Mouse (Mus musculus): ENCODE measurements around the gene Zfp457. TPM values are rescaled to one million over a fixed set of nuclear protein-coding genes. Genes with fewer than 3 reads are reported as not detected.
A peak's percentile ranks its signal among the peaks of the same experiment; 100 is the strongest.
"Not testable (repeated sequence)": the region's sequence is repeated elsewhere in the genome, so short reads cannot be mapped to it uniquely, and the experiment has no call there.

The Zfp457 gene
- 0.84 and 1.1 TPM in 2 replicates for polyA plus RNA-seq (2015; fragmentation: Nextera tagmentation; extraction: Ambion mirVana)

GRCm38 (mm10) chr13:67305822-67306672 is at the start of gene Zfp457:
TSS of gene Zfp457 (minus strand) at chr13:67306485.
- Histone ChIP-seq H3K4me2 (peak within 1 kb of the TSS; percentile 81), H3K9me3 (no peaks in the 10 kb centered on the region), H3K36me3 (no peaks in the 10 kb centered on the region), H3K27me3 (no peaks in the 10 kb centered on the region), H3K9ac (peak within 1 kb of the TSS; percentile 85), H3K27ac (peak within 1 kb of the TSS; percentile 56; the same call in 1 of the 2 replicates), H3K4me1 (replicated peaks) (peaks cover 8% of the 10 kb centered on the region), H3K4me3 (peak within 1 kb of the TSS; percentile 70)
- 10% methylated on average over 16 of the region's 16 CpGs for WGBS
- peak; percentile 100 for ATAC-seq (ENCODE audit: low FRiP score)

GRCm38 (mm10) chr13:67351854-67352253 is 45.6 kb upstream of the Zfp457 start:
- no peak overlapping the region for H3K4me3 ChIP-seq

GRCm38 (mm10) chr13:67343422-67343821 is 37.1 kb upstream of the Zfp457 start:
- no peak for ATAC-seq (ENCODE audit: low FRiP score)
- Histone ChIP-seq H3K27ac (no peak overlapping the region), H3K9ac (no peak overlapping the region), H3K4me1 (replicated peaks) (no peaks in the 10 kb centered on the region), H3K9me3 (no peaks in the 10 kb centered on the region), H3K27me3 (no peaks in the 10 kb centered on the region), H3K4me2 (no peak overlapping the region), H3K4me3 (no peak overlapping the region), H3K36me3 (0 out of 2 replicates have a peak, but pooled peaks cover 8% of the 10 kb centered on the region)
- 91% methylated on average over 2 of the region's 2 CpGs for WGBS

More at GRCm38 (mm10) chr13:67351854-67352253, 45.6 kb upstream of the Zfp457 start:
- no peak overlapping the region for H3K9ac ChIP-seq
- no peak overlapping the region for H3K4me2 ChIP-seq
- H3K36me3 ChIP-seq, result no peaks in the 10 kb centered on the region
- no peaks in the 10 kb centered on the region for H3K4me1 ChIP-seq (replicated peaks)
- no peak overlapping the region for H3K27ac ChIP-seq
- ATAC-seq (ENCODE audit: low FRiP score), result no peak
- no peaks in the 10 kb centered on the region for H3K27me3 ChIP-seq
- no peaks in the 10 kb centered on the region for H3K9me3 ChIP-seq

- Histone ChIP-seq H3K4me1 (replicated peaks) (peaks cover 14% of the 10 kb centered on the region), H3K9me3 (no peaks in the 10 kb centered on the region), H3K27me3 (no peaks in the 10 kb centered on the region), H3K4me2 (peak overlapping the region; percentile 71), H3K36me3 (no peaks in the 10 kb centered on the region), H3K4me3 (peak overlapping the region; percentile 55), H3K27ac (no peak overlapping the region), H3K9ac (peak overlapping the region; percentile 74)
- 69% methylated on average over 1 of the region's 1 CpGs for WGBS
- ATAC-seq (ENCODE audit: low FRiP score), result peak; percentile 47; the same call in 1 of the 2 replicates
These were observed 26.6 kb upstream of the Zfp457 start for GRCm38 (mm10) chr13:67332877-67333276.

GRCm38 (mm10) chr13:67332019-67332724 is 25.9 kb upstream of the Zfp457 start, which contains the start of gene Zfp595:
TSS of gene Zfp595 (minus strand) at chr13:67332570.
- 18% methylated on average over 17 of the region's 17 CpGs for WGBS
- peak within 1 kb of the TSS; percentile 74 for H3K9ac ChIP-seq
- peak; percentile 95 for ATAC-seq (ENCODE audit: low FRiP score)

GRCm38 (mm10) chr13:67306718-67307117 is 433 bp upstream of the Zfp457 start:
- Histone ChIP-seq H3K9ac (peak overlapping the region; percentile 61), H3K36me3 (no peaks in the 10 kb centered on the region), H3K4me3 (peak overlapping the region; percentile 70), H3K27ac (0 out of 2 replicates have a peak overlapping the region, but pooled peaks have one; percentile 52), H3K4me2 (peak overlapping the region; percentile 81), H3K27me3 (no peaks in the 10 kb centered on the region), H3K4me1 (replicated peaks) (peaks cover 8% of the 10 kb centered on the region), H3K9me3 (no peaks in the 10 kb centered on the region)
- WGBS, result 34% methylated on average over 5 of the region's 5 CpGs
- ATAC-seq (ENCODE audit: low FRiP score), result peak; percentile 77

More at GRCm38 (mm10) chr13:67332019-67332724, 25.9 kb upstream of the Zfp457 start, which contains the start of gene Zfp595:
- Histone ChIP-seq H3K4me3 (peak within 1 kb of the TSS; percentile 55), H3K4me2 (peak within 1 kb of the TSS; percentile 71), H3K9me3 (no peaks in the 10 kb centered on the region), H3K27ac (no peak within 1 kb of the TSS), H3K36me3 (no peaks in the 10 kb centered on the region), H3K4me1 (replicated peaks) (peaks cover 14% of the 10 kb centered on the region), H3K27me3 (no peaks in the 10 kb centered on the region)

- 0 out of 2 replicates have a peak, but pooled peaks have one; percentile 39 for ATAC-seq (ENCODE audit: low FRiP score)
- H3K4me3 ChIP-seq, result no peak within 1 kb of the TSS
These were observed 28.0 kb downstream of the Zfp457 start, which contains the start of gene Zfp458 for GRCm38 (mm10) chr13:67278314-67278713. TSS of gene Zfp458 (minus strand) at chr13:67278466.

GRCm38 (mm10) chr13:67269383-67270065 is 36.8 kb downstream of the Zfp457 start:
- H3K4me2 ChIP-seq, result peak overlapping the region; percentile 75
- peak overlapping the region; percentile 36 for H3K27ac ChIP-seq
- not testable (repeated sequence) for H3K27me3 ChIP-seq, H3K36me3 ChIP-seq, H3K9me3 ChIP-seq
- peak overlapping the region; percentile 73 for H3K4me3 ChIP-seq
- H3K9ac ChIP-seq, result peak overlapping the region; percentile 79
- WGBS, result 48% methylated on average over 9 of the region's 9 CpGs
- peaks cover 11% of the 10 kb centered on the region for H3K4me1 ChIP-seq (replicated peaks)
- ATAC-seq (ENCODE audit: low FRiP score), result peak; percentile 49

More at GRCm38 (mm10) chr13:67278314-67278713, 28.0 kb downstream of the Zfp457 start, which contains the start of gene Zfp458:
- Histone ChIP-seq H3K9me3 (no peaks in the 10 kb centered on the region), H3K4me1 (replicated peaks) (no peaks in the 10 kb centered on the region), H3K27me3 (no peaks in the 10 kb centered on the region), H3K4me2 (no peak within 1 kb of the TSS), H3K36me3 (no peaks in the 10 kb centered on the region), H3K27ac (no peak within 1 kb of the TSS), H3K9ac (no peak within 1 kb of the TSS)
- 41% methylated on average over 7 of the region's 7 CpGs for WGBS

- Histone ChIP-seq H3K9me3 (peaks cover 12% of the 10 kb centered on the region), H3K36me3 (peaks cover 8% of the 10 kb centered on the region; the same call in 1 of the 2 replicates), H3K4me1 (replicated peaks) (peaks cover 11% of the 10 kb centered on the region), H3K27me3 (no peaks in the 10 kb centered on the region), H3K4me2 (peak overlapping the region; percentile 75), H3K9ac (peak overlapping the region; percentile 79), H3K27ac (peak overlapping the region; percentile 36), H3K4me3 (peak overlapping the region; percentile 73)
- peak; percentile 100 for ATAC-seq (ENCODE audit: low FRiP score)
- 9% methylated on average over 18 of the region's 18 CpGs for WGBS
These were observed 37.5 kb downstream of the Zfp457 start for GRCm38 (mm10) chr13:67268568-67269369.
